Mouse (Mus musculus) forebrain, embryonic 15.5 days (tissue): ENCODE measurements at regions not wholly inside any gene's neighbourhood (a gene's known extent, or its start where the extent isn't known, plus 50 kb on each side); places are given as distances from the start of the nearest gene placed in this dataset.

Experiments used
- ATAC-seq: fragments of 200-750 bp; cut with Nextera tagmentation; replicated peaks from 2 replicates; pipeline ENCODE4 v1.8.0; 2017; ENCODE audit warnings: mild to moderate bottlenecking, moderate TSS enrichment, moderate library complexity
- H3K27ac ChIP-seq: fragments of 300-500 bp; sonication (generic); replicated peaks from 2 replicates; pipeline ENCODE4 v1.5.1; 2015; ENCODE audit warnings: mild to moderate bottlenecking, inconsistent platforms
- H3K27me3 ChIP-seq: fragments of 300-500 bp; sonication (generic); 2 replicates; pipeline ENCODE4 v1.6.1; 2015; ENCODE audit warnings: inconsistent platforms
- H3K36me3 ChIP-seq: fragments of 300-500 bp; sonication (generic); 2 replicates; pipeline ENCODE4 v1.6.1; 2015; ENCODE audit warnings: mild to moderate bottlenecking, inconsistent platforms
- H3K4me1 ChIP-seq: fragments of 300-500 bp; sonication (generic); 2 replicates; pipeline ENCODE4 v1.6.1; 2015; ENCODE audit warnings: inconsistent platforms
- H3K4me2 ChIP-seq: fragments of 300-500 bp; sonication (generic); replicated peaks from 2 replicates; pipeline ENCODE4 v1.6.1; 2015; ENCODE audit warnings: mild to moderate bottlenecking, inconsistent platforms
- H3K4me3 ChIP-seq: fragments of 300-500 bp; sonication (generic); 2 replicates; pipeline ENCODE4 v1.5.1; 2015; ENCODE audit warnings: mild to moderate bottlenecking, inconsistent platforms
- H3K9ac ChIP-seq: fragments of 300-500 bp; sonication (generic); replicated peaks from 2 replicates; pipeline ENCODE4 v1.6.1; 2015; ENCODE audit warnings: mild to moderate bottlenecking, inconsistent platforms
- H3K9me3 ChIP-seq: fragments of 300-500 bp; sonication (generic); 2 replicates; pipeline ENCODE4 v1.6.1; 2016; ENCODE audit warnings: inconsistent platforms
- WGBS: fragments of 180-500 bp; shearing (Covaris S2); methylation state at CpG from one replicate; pipeline ENCODE4 v1.1.7; 2015; ENCODE audit warnings: mixed read lengths; 5-methylcytosine and 5-hydroxymethylcytosine counted together

GRCm38 (mm10) chr8:8562268-8562667 is 98.8 kb downstream of the Efnb2 start:
- H3K4me3 ChIP-seq, result no peak overlapping the region
- H3K4me1 ChIP-seq, result no peaks in the 10 kb centered on the region
- WGBS, result 82% methylated on average over 7 of the region's 7 CpGs
- no peak overlapping the region for H3K4me2 ChIP-seq
- H3K27ac ChIP-seq, result no peak overlapping the region
- H3K9ac ChIP-seq, result no peak overlapping the region
- H3K9me3 ChIP-seq, result no peaks in the 10 kb centered on the region
- no peaks in the 10 kb centered on the region for H3K27me3 ChIP-seq
- no peak for ATAC-seq
- H3K36me3 ChIP-seq, result no peaks in the 10 kb centered on the region

GRCm38 (mm10) chr8:8558050-8558449 is 103.0 kb downstream of the Efnb2 start:
- no peak overlapping the region for H3K9ac ChIP-seq
- no peak for ATAC-seq
- 86% methylated on average over 7 of the region's 7 CpGs for WGBS
- H3K4me1 ChIP-seq, result no peaks in the 10 kb centered on the region
- no peaks in the 10 kb centered on the region for H3K9me3 ChIP-seq
- H3K4me2 ChIP-seq, result no peak overlapping the region
- no peak overlapping the region for H3K27ac ChIP-seq
- H3K27me3 ChIP-seq, result no peaks in the 10 kb centered on the region
- H3K4me3 ChIP-seq, result no peak overlapping the region
- H3K36me3 ChIP-seq, result no peaks in the 10 kb centered on the region

- H3K27me3 ChIP-seq, result no peaks in the 10 kb centered on the region
- no peak overlapping the region for H3K9ac ChIP-seq
- H3K4me3 ChIP-seq, result no peak overlapping the region
- H3K9me3 ChIP-seq, result no peaks in the 10 kb centered on the region
- no peak overlapping the region for H3K4me2 ChIP-seq
- H3K36me3 ChIP-seq, result no peaks in the 10 kb centered on the region
- H3K4me1 ChIP-seq, result no peaks in the 10 kb centered on the region
- no peak overlapping the region for H3K27ac ChIP-seq
- no peak for ATAC-seq
- WGBS, result 88% methylated on average over 10 of the region's 10 CpGs
Measured at GRCm38 (mm10) chr8:8556152-8556551, 104.9 kb downstream of the Efnb2 start.

- H3K4me1 ChIP-seq, result no peaks in the 10 kb centered on the region
- WGBS, result 93% methylated on average over 5 of the region's 5 CpGs
- no peak overlapping the region for H3K9ac ChIP-seq
- H3K4me2 ChIP-seq, result no peak overlapping the region
- ATAC-seq, result no peak
- no peaks in the 10 kb centered on the region for H3K9me3 ChIP-seq
- H3K27ac ChIP-seq, result no peak overlapping the region
- no peak overlapping the region for H3K4me3 ChIP-seq
- no peaks in the 10 kb centered on the region for H3K27me3 ChIP-seq
- H3K36me3 ChIP-seq, result no peaks in the 10 kb centered on the region
Measured at GRCm38 (mm10) chr8:8554691-8555090, 106.4 kb downstream of the Efnb2 start.

- Histone ChIP-seq H3K9ac (no peak overlapping the region), H3K4me3 (no peak overlapping the region), H3K4me1 (no peaks in the 10 kb centered on the region), H3K36me3 (no peaks in the 10 kb centered on the region), H3K4me2 (no peak overlapping the region), H3K27me3 (no peaks in the 10 kb centered on the region), H3K27ac (no peak overlapping the region), H3K9me3 (0 out of 2 replicates have a peak, but pooled peaks cover 1% of the 10 kb centered on the region)
- 80% methylated on average over 1 of the region's 1 CpGs for WGBS
- no peak for ATAC-seq
Measured at GRCm38 (mm10) chr8:8552779-8553178, 108.3 kb downstream of the Efnb2 start.

- H3K4me1 ChIP-seq, result peaks cover 4% of the 10 kb centered on the region; the same call in 1 of the 2 replicates
- H3K36me3 ChIP-seq, result no peaks in the 10 kb centered on the region
- H3K4me2 ChIP-seq, result no peak overlapping the region
- no peak for ATAC-seq
- H3K9ac ChIP-seq, result no peak overlapping the region
- WGBS, result 85% methylated on average over 5 of the region's 5 CpGs
- H3K27me3 ChIP-seq, result no peaks in the 10 kb centered on the region
- no peak overlapping the region for H3K4me3 ChIP-seq
- H3K27ac ChIP-seq, result no peak overlapping the region
- H3K9me3 ChIP-seq, result no peaks in the 10 kb centered on the region
Measured at GRCm38 (mm10) chr8:8536626-8537025, 124.4 kb downstream of the Efnb2 start.

- no peak overlapping the region for H3K4me2 ChIP-seq
- peaks cover 4% of the 10 kb centered on the region; the same call in 1 of the 2 replicates for H3K4me1 ChIP-seq
- H3K27me3 ChIP-seq, result no peaks in the 10 kb centered on the region
- H3K9me3 ChIP-seq, result no peaks in the 10 kb centered on the region
- ATAC-seq, result no peak
- WGBS, result 41% methylated on average over 6 of the region's 6 CpGs
- no peaks in the 10 kb centered on the region for H3K36me3 ChIP-seq
- H3K4me3 ChIP-seq, result no peak overlapping the region
- H3K9ac ChIP-seq, result no peak overlapping the region
- H3K27ac ChIP-seq, result no peak overlapping the region
Measured at GRCm38 (mm10) chr8:8534787-8535186, 126.3 kb downstream of the Efnb2 start.

GRCm38 (mm10) chr8:8532907-8533306 is 128.1 kb downstream of the Efnb2 start:
- Histone ChIP-seq H3K9ac (no peak overlapping the region), H3K4me2 (no peak overlapping the region), H3K4me3 (no peak overlapping the region), H3K36me3 (no peaks in the 10 kb centered on the region), H3K9me3 (no peaks in the 10 kb centered on the region), H3K4me1 (peaks cover 4% of the 10 kb centered on the region; the same call in 1 of the 2 replicates), H3K27ac (no peak overlapping the region), H3K27me3 (no peaks in the 10 kb centered on the region)
- no peak for ATAC-seq
- 85% methylated on average over 5 of the region's 5 CpGs for WGBS

- H3K27ac ChIP-seq, result no peak overlapping the region
- H3K4me1 ChIP-seq, result peaks cover 4% of the 10 kb centered on the region; the same call in 1 of the 2 replicates
- 81% methylated on average over 5 of the region's 5 CpGs for WGBS
- H3K27me3 ChIP-seq, result no peaks in the 10 kb centered on the region
- no peak overlapping the region for H3K9ac ChIP-seq
- no peak overlapping the region for H3K4me2 ChIP-seq
- ATAC-seq, result no peak
- no peaks in the 10 kb centered on the region for H3K9me3 ChIP-seq
- no peak overlapping the region for H3K4me3 ChIP-seq
- no peaks in the 10 kb centered on the region for H3K36me3 ChIP-seq
Measured at GRCm38 (mm10) chr8:8530540-8530939, 130.5 kb downstream of the Efnb2 start.

- no peaks in the 10 kb centered on the region for H3K9me3 ChIP-seq
- peak; percentile 29 for ATAC-seq
- H3K4me1 ChIP-seq, result peaks cover 5% of the 10 kb centered on the region; the same call in 1 of the 2 replicates
- H3K36me3 ChIP-seq, result no peaks in the 10 kb centered on the region
- no peak overlapping the region for H3K9ac ChIP-seq
- no peaks in the 10 kb centered on the region for H3K27me3 ChIP-seq
- H3K4me3 ChIP-seq, result no peak overlapping the region
- WGBS, result 70% methylated on average over 1 of the region's 1 CpGs
- H3K4me2 ChIP-seq, result no peak overlapping the region
- no peak overlapping the region for H3K27ac ChIP-seq
Measured at GRCm38 (mm10) chr8:8521532-8521931, 139.5 kb downstream of the Efnb2 start.

- 0 out of 2 replicates have a peak, but pooled peaks have one; percentile 35 for ATAC-seq
- Histone ChIP-seq H3K9ac (no peak overlapping the region), H3K4me3 (no peak overlapping the region), H3K4me1 (peaks cover 5% of the 10 kb centered on the region; the same call in 1 of the 2 replicates), H3K27ac (no peak overlapping the region), H3K36me3 (no peaks in the 10 kb centered on the region), H3K9me3 (no peaks in the 10 kb centered on the region), H3K4me2 (no peak overlapping the region), H3K27me3 (no peaks in the 10 kb centered on the region)
- 73% methylated on average over 3 of the region's 3 CpGs for WGBS
Measured at GRCm38 (mm10) chr8:8519772-8520191, 141.3 kb downstream of the Efnb2 start.

- H3K4me3 ChIP-seq, result no peak overlapping the region
- WGBS, result 68% methylated on average over 2 of the region's 2 CpGs
- no peak overlapping the region for H3K9ac ChIP-seq
- no peaks in the 10 kb centered on the region for H3K9me3 ChIP-seq
- ATAC-seq, result no peak
- no peaks in the 10 kb centered on the region for H3K27me3 ChIP-seq
- peaks cover 5% of the 10 kb centered on the region; the same call in 1 of the 2 replicates for H3K4me1 ChIP-seq
- no peaks in the 10 kb centered on the region for H3K36me3 ChIP-seq
- H3K4me2 ChIP-seq, result no peak overlapping the region
- H3K27ac ChIP-seq, result no peak overlapping the region
Measured at GRCm38 (mm10) chr8:8517599-8517998, 143.4 kb downstream of the Efnb2 start.

- WGBS, result 14% methylated on average over 1 of the region's 1 CpGs
- Histone ChIP-seq H3K4me1 (no peaks in the 10 kb centered on the region; the same call in 1 of the 2 replicates), H3K4me2 (no peak overlapping the region), H3K4me3 (no peak overlapping the region), H3K9ac (no peak overlapping the region), H3K27me3 (no peaks in the 10 kb centered on the region), H3K27ac (no peak overlapping the region), H3K36me3 (no peaks in the 10 kb centered on the region), H3K9me3 (no peaks in the 10 kb centered on the region)
- ATAC-seq, result no peak
Measured at GRCm38 (mm10) chr8:8516272-8516671, 144.8 kb downstream of the Efnb2 start.
